Mouse (Mus musculus): ENCODE measurements around the gene Elf1. TPM values are rescaled to one million over a fixed set of nuclear protein-coding genes. Genes with fewer than 3 reads are reported as not detected.

Elf1 gene
- total RNA-seq, 2 experiments from 2014 or later = 69.3 to 138 TPM

DNA sequence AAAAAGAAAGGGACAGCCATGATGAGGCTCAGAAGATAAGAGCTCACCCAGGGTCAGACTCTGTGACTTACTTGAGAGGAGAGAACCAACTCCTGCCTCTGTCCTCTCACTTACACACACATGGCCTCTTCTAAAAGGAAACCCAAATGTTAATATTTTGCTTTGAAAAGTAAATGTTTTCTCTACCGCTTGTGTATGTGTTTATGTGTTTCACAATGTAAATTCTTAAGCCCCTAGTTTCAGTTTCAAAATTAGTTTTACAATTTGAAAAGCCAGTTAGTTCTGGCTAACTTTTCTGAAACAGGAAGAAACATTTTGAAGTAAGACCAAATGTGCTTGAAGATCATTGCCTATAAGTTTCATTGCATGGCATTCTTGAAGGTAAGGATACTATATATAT is 76.8 kb downstream of the Elf1 start:
- peak; percentile 38 for ATAC-seq (ENCODE audit: poor library complexity, severe bottlenecking)

DNA sequence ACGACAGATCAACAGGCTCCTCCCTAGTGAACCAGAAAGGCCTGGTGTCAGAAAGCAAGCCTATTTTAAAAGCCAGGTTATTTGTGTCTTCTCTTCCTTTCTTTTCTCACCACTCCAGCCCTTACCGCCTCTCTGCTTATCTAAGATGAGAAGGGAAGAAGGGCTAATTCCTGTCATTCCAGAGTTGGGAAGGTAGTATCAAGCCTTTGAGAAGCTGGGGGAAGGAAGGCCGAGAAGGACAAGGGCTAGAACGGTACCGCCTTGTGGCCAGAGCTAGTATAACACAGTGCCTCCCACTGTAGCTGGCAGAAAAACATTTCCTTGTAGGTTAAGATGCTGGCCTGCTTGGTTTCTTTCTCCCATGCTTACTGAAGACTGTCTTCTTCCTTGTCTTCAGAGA is 81.8 kb downstream of the Elf1 start:
- ATAC-seq (ENCODE audit: poor library complexity, severe bottlenecking) = peak; percentile 77

DNA sequence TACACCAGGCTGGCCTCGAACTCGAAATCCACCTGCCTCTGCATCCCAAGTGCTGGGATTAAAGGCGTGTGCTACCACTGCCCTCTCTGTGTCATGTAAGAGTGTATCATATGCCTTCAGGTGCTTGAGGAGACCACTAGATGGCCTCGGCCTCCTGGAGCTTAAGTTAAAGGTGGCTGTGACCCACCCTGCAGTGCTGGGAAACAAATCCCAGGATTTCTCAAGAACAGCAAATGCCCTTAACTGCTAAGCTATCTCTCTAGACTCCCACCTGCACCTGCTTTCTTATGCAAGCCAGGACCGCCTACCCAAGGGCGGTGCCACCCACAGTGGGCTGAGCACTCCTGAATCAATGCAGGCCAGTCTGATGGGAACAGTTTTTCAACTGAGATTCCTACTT is 83.8 kb downstream of the Elf1 start:
- peak; percentile 41; the same call in 1 of the 2 replicates for ATAC-seq (ENCODE audit: poor library complexity, severe bottlenecking)

DNA sequence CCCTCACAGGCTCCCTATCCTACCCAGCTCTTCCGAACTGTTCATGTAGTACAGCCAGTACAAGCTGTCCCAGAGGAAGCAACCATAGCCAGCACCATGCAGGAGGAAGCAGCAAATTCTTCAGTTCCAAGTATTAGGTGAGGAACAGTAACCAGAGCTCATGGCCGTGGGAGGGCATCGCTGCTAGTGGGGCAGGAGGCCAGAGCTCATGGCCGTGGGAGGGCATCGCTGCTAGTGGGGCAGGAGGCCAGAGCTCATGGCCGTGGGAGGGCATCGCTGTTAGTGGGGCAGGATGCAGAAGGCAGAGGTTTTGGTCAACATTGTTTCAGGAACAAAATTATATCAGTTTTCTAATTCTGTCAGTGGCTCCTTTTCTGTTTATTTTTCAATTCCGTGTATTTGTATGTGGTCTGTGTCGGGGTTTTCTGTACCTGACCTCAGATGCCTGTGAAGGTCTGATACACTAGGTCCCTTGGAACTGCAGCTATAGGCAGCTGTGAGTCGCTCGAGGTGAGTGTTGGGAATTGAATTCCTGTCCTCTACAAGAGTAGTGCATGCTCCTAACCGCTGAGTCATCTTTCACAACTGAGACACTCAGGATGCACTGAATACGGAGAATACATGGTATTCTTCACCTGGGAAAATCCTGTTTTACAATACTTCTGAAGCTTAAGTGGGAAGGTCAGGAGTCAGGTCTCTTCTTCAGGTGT is 92.6 kb downstream of the Elf1 start:
- ATAC-seq (ENCODE audit: poor library complexity, severe bottlenecking) = no peak

DNA sequence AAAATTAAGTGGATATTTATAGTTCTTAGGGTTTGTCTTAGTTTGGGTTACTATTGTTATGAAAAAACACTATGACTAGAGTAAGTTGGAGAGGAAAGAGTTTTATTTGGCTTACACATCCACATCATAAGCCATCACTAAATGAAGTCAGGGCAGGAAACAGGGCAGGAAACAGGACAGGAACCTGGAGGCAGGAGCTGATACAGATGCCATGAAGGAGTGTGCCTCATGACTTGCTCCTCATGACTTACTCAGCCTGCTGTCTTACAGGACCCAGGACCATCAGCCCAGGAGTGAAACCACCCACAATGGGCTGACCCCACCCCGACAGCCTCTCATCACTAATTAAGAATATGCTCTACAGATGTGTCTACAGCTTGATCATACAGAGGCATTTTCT is 93.4 kb downstream of the Elf1 start:
- ATAC-seq (ENCODE audit: poor library complexity, severe bottlenecking) = no peak

DNA sequence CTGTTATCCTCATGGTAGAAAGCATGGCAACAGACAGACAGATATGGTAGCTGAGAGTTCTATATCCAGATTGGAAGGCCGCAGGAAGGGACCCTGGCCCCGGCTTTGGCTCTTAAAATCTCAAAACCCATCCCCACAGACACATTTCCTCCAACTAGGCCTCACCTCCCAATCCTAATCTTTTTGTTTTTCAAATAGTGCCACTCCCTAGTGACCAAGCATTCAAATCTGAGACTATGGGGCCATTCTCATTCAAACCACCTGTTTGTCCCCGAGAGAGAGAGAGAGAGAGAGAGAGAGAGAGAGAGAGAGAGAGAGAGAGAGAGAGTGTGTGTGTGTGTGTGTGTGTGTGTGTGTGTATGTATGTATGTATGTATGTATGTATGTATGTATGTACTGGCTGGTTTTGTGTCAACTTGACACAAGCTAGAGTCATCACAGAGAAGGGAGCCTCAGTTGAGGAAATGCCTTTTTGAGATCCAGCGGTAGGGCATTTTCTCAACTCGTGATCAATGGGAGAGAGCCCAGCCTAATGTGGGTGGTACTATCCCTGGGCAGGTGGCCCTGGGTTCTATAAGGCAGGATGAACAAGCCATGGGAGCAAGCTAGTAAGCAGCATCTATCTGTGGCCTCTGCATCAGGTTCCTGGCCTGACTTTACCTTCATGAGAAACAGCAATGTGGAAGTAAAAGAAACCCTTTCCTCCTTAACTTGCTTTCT is 102.7 kb downstream of the Elf1 start:
- no peak for ATAC-seq (ENCODE audit: poor library complexity, severe bottlenecking)

DNA sequence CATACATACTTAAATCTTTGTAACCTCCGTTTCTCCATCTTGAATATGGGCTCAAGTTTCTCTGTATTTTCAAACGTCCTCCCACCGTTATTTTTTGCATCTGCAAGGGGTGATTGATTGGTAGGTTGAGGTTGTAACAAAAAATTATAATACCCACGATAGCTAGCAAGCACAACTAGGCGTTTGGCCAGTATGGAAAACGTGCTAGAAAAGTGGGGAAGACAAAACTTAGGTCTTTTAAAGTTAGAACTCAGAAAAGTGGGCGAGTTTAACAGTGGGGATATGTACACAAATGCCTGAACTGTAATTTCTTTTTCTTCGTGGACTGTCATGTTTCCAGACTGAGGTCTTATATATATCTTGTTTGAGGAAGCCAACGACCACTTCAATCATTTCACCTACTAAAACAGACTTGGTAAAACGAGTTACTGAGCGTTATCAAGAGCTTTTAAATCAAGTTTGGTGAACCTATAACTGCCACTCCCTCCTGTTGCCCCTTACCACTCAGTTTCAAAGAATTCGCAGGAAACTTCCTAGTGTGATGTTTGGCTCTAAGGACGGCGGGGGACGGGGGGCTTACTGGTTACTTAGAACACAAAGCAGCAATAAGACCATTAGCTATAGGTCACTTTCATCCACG is 105.6 kb downstream of the Elf1 start:
- no peak for ATAC-seq (ENCODE audit: poor library complexity, severe bottlenecking)

DNA sequence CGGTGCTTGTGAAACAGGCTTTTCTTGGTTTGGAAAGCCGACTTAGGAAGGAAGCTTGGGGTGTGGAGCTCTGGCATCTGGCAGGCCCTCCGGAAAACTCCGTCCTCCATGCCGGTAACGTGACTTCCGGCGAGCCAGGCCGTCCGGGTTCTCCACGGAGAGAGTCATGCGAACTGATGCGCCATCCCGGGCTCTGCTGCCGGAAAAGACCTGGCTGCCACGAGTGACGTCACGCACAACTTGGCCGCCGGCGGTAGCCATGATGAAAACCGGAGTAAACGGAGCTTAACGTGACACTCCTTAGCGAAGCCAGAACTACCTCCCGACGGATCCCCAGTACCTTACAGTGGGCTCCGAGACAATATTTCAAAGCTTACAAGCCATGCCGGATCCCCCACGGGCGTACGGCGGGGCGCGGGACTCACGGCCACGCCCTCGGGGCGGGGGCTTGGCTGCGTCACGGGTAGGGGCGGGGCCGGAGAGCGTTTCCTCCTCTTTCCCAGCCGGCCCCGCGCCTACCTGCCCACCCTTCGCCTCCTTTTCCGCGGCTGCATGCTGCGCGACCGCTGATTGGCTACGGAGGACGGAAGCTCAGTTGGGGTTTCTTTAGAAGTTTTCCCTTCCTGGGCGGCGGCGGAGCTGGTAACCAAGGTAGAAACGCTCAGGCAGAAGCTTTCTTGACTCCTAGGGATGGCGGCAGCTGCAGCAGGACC is 106.3 kb downstream of the Elf1 start, which contains the start of gene Sugt1:
Gene Sugt1, plus strand, starts transcription at position 553 of the 713 bp plus-strand sequence.
- peak; percentile 96 for ATAC-seq (ENCODE audit: poor library complexity, severe bottlenecking)

DNA sequence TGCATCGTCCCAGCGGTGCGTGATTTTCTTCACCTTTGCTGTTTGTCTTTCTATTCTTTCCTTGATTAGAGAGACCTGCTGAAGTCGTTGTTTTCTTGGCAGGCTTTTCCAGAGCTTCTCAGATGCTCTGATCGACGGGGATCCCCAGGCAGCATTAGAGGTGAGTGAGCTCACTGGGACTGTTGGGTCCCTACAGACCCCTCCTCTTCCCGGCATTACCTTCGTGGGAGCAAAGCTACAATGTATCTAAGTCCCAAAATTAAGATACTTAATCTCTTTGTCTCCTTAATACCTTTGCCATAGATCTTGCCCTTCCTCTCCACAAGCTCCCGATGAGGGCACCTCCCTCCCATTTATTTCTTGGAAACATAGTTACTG is 106.8 kb downstream of the Elf1 start:
- ATAC-seq (ENCODE audit: poor library complexity, severe bottlenecking) = no peak; the same call in 1 of the 2 replicates

DNA sequence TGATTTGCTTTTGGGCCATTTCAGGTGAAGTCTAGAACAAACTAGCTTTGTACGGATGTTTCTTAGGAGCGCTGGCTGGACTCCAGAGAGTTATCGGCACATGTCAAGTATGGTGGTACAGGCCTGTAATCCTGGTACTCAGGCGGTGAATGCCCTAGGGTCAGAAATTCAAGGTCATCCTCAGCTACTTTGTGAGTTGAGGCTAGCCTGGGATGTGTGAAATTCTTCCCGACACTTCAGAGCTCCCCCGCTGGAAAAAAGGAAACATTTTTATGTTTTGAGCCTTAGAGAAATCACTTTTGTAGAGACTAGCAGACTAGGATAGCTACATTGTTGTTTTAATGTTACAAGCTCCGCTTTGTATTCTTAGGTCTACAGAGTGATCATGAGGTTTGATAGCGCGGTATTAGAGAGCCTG is 107.5 kb downstream of the Elf1 start:
- no peak for ATAC-seq (ENCODE audit: poor library complexity, severe bottlenecking)

DNA sequence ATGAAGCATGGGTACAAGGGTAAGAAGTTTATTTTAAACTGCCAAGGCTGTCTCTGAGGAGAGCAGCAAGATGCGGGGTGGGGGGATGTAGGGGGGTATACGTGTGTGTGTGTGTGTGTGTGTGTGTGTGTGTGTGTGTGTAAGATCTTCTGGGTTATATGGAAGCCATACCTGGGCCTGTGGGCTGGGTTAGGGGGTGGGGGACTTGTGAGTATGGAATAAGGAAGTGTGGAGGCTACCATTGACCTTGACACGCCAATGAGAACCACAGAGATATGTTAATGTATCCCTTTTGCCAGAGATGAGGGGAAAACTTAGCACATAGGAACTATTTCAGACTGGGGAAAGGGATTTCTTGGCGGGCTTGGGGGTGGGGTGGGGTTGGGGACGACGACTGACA is 108.4 kb downstream of the Elf1 start:
- no peak for ATAC-seq (ENCODE audit: poor library complexity, severe bottlenecking)

DNA sequence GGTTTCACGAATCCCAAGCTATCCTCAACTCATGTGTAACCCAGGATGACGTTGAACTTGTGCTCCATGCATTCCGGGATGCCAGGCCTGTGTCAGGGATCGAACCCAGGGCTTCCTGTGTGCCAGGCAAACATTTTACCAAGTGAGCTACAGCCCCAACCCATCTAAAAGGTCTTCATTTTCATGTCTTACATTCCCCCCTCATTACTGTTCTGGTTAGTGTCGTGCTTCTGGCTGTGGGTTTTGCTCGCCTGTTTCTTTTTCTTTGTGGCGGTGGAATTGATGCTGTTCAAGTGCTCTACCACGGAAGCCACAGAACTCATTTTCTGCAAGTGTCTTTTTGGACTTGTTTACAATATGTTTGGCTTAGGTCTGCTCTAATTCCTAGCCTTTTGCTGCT is 109.9 kb downstream of the Elf1 start:
- no peak for ATAC-seq (ENCODE audit: poor library complexity, severe bottlenecking)

DNA sequence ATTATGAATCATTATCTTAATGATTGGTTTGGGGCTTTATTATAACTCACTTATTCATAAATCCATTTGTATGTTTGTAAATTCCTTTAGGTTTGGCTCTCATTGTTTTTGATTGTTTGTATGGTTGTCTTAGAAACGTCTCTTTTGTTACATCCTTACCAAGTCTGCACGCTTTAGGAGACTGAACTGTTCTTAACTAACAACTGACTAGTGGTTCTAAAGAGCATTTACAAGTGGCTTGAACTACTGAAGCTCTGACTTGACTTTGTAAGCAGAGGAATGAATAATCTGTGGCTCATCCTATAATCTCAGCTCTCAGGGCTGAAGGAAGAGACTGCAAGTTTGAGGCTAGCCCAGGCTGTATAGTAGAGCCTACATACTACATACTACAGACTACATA is 110.6 kb downstream of the Elf1 start:
- ATAC-seq (ENCODE audit: poor library complexity, severe bottlenecking) = no peak

DNA sequence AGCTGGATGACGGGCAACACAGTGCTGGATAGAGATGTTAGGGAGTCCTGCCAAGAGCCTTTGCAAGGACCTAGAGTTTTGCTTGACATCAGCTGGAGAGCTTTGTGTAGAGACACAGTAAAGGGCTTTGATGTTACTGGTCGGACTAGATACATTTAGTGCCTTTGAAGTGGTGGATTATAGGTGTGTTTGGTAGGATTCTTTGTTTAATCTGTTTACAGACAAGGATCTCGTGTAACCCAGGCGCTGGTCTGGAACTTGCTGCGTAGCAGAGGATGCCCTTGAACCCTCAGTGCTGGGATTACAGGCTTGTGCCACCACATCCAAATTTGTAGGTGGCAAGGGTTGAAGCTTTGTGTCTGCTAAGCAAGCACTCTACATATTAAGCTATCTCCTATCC is 113.1 kb downstream of the Elf1 start:
- ATAC-seq (ENCODE audit: poor library complexity, severe bottlenecking) = no peak

DNA sequence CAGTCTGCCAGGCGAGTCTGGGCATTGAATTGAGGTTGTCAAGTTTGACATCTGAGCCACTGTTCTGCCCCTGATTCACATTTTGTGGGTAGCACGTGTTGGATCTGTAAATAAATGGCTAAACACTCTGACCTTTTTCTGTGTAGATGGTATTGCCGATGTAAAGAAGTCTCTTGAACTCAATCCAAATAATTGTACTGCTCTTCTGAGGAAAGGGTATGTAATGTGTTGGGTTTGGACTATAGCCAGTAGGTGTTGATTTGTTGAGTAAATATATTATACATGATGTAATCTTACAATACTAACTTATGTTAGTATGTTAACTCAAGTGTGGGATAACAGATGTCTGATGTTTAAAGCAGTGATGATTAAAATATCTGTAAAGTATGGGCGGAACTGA is 115.6 kb downstream of the Elf1 start:
- no peak for ATAC-seq (ENCODE audit: poor library complexity, severe bottlenecking)

DNA sequence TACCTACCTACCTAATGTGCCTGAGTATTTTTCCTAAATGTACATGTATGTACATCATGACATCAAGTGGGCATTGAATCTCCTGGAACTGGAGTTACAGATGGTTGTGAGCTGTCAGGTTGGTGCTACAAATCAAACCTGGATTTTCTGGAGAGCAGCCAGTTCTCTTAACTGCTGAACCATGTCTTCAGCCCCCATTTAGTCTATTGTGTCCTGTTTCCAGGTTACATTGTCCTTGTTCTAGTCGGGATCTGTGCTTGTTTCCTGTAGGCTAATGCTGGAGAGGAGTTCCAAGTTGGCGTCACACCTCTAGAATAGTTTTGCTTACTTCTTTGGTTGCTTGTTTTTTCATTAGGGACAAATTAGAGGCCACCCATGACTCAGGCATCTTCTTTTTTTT is 124.9 kb downstream of the Elf1 start:
- ATAC-seq (ENCODE audit: poor library complexity, severe bottlenecking) = no peak

DNA sequence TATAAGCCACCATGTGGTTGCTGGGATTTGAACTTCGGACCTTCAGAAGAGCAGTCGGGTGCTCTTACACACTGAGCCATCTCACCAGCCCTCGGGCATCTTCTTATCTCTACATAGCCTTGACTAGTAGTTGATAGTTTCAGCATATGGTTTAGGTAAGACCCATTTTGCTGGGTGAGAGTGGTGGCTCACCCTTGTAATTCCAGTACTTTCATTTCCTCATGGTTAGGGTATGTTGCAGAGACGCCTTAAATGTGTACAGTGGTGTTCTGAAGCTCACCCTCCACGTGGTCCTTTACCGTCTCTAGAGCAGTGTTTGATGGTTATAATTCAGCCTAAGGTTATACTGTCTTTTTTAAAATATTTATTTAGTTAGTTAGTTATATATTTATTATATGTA is 125.4 kb downstream of the Elf1 start:
- no peak for ATAC-seq (ENCODE audit: poor library complexity, severe bottlenecking)

DNA sequence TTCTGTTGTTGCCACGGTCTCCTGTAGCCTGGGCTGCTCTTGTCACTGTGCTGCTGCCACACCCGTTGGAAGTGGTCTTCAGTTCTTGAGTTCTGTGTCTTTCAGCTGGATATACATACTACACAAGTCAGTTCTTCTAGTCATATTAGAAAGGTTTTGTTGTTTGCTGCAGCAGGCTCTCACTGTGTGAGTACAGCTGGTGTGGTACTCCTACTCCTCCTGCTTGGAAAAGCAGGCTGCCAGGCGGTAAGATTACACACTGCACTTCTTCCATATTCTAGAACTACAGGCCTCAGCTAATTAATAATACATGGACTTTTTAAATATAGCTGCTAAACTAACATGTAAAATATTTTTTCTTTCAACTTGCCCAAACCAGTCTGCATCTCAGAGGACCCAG is 125.9 kb downstream of the Elf1 start:
- ATAC-seq (ENCODE audit: poor library complexity, severe bottlenecking) = no peak

DNA sequence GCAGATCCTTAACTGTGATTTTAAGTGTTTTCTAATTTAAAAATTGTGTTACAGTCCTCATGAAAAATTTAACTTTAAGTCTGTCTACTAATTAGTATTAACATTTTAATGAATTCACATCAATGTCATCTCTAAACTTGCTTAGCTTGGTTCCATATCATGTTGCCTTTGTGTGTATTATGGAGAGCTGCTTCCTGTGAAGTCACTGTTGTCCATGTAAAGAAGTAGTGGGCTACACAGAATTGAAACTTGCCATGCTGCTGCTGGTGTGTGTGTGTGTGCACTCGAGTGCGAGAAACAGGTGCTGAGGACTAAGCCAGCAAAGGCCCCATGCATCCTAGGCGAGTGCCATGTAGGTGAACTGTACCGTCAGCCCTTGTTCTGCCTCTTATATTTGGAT is 126.4 kb downstream of the Elf1 start:
- no peak for ATAC-seq (ENCODE audit: poor library complexity, severe bottlenecking)

DNA sequence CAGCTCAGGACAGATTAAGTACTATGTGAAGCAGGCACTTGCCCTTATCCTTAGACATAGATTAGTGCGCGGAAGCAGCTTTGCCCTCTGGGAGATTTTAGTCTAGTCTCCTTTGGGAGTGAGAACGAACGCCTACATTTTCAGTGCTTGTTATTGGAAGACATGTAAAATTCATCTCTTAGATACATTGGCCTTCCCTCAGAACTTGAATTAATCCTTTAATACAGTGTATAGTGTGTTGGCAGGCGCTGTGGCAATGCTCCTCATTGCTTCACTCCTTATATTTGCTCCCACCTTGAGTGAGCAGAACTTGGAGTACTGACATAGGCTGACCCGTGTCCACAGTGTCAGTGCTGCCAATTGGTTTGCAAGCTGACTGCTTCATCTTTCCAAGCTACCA is 127.3 kb downstream of the Elf1 start:
- no peak for ATAC-seq (ENCODE audit: poor library complexity, severe bottlenecking)

DNA sequence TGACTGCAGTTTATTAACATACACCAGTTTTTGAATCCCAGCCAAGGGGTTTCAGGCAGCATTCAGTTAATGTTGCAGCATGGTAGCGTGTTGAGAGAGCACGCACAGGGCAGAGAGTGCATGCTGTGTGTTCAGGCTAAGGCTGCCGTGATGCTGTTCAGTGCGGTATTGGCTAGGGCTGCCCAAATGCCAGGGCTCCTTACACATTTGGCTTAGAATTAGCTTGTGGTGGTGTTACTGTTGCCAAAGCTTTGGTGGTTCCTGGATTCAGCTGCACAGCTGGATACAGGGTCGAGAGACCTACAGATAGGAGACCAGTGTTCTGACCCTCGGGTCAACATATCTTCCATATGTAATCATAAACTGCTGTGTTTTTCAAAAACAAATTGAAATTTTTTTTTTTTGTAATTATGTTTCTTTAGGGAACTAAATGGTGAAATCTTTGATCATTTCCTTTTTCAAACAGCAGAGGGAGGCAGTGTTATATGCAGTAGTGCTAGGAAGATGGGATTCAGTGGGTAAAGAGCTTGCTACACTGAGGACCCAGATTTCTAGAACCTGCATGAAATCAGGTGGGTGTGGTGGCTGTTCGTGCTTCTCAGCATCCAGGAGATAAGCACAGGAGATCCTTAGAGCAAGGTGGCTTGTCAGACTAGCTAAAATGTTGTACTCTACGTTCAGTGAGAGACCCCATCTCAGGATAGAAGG is 136.3 kb downstream of the Elf1 start:
- ATAC-seq (ENCODE audit: poor library complexity, severe bottlenecking) = no peak
